Mouse (Mus musculus) gastrocnemius, adult 2 months (tissue): ENCODE results near the gene Dnlz. TPM values are rescaled to one million over a fixed set of nuclear protein-coding genes. Genes with fewer than 3 reads are reported as not detected.
A peak's percentile ranks its signal among the peaks of the same experiment; 100 is the strongest.

Experiments
- DNase-seq: peaks from one replicate; pipeline ENCODE4 v3.0.0; 2022
- H3K27ac ChIP-seq: fragments of 200-600 bp; 2 replicates; pipeline ENCODE4 v1.8.1; 2022; ENCODE audit warnings: mild to moderate bottlenecking
- H3K4me3 ChIP-seq: fragments of 200-600 bp; 2 replicates; pipeline ENCODE4 v1.8.1; 2022; ENCODE audit warnings: mild to moderate bottlenecking, moderate library complexity
- CTCF ChIP-seq: fragments of 200-600 bp; IDR thresholded peaks from 2 replicates; pipeline ENCODE4 v1.8.1; 2022; ENCODE audit warnings: antibody characterized with exemption, mild to moderate bottlenecking, moderate library complexity
- intact Hi-C: fragments of 180-260 bp; cut with DNase I; formaldehyde crosslinking; loops from one replicate; pipeline ENCODE4 v1.15.1; 2025
- total RNA-seq, 2 experiments: library from RNA; stranded (reverse); gene quantifications; 2 replicates each; pipeline ENCODE4 v1.2.3; 2021

Gene Dnlz
- total RNA-seq, 2 experiments from 2014 or later: 18.0 to 22.7 TPM

- TF ChIP-seq CTCF: no peak
- peak; percentile 74 for DNase-seq
- Histone ChIP-seq H3K4me3 (peak overlapping the region; percentile 89), H3K27ac (peak overlapping the region; percentile 93)
- intact Hi-C loops: loop anchor here (5.0 kb wide), 1 partner anchor 36 kb away; the partner anchor contains the start of gene Dnlz
These were observed 35.2 kb downstream of the Dnlz start for GRCm38 (mm10) chr2:26316576-26317246.

- intact Hi-C loops: loop anchor here (5.0 kb wide), 1 partner anchor 36 kb away; the partner anchor contains the start of gene Dnlz
- DNase-seq: peak; percentile 65
- Histone ChIP-seq H3K4me3 (peak overlapping the region; percentile 89), H3K27ac (peak overlapping the region; percentile 93)
- TF ChIP-seq CTCF: no peak
These were observed 36.0 kb downstream of the Dnlz start for GRCm38 (mm10) chr2:26315925-26316311.

- Histone ChIP-seq H3K27ac (peak within 1 kb of the TSS; percentile 93), H3K4me3 (peak within 1 kb of the TSS; percentile 89)
- TF ChIP-seq CTCF: no peak
- intact Hi-C loops: loop anchor here (5.0 kb wide), 1 partner anchor 37 kb away; the partner anchor contains the start of gene Dnlz
- DNase-seq: peak; percentile 90
These were observed 36.6 kb downstream of the Dnlz start, which contains the start of gene Gpsm1 for GRCm38 (mm10) chr2:26315072-26315924. Gpsm1 (plus strand) TSS chr2:26315515.

GRCm38 (mm10) chr2:26314281-26315071 lies 37.4 kb downstream of the Dnlz start:
- intact Hi-C loops: loop anchor here (5.0 kb wide), 1 partner anchor 38 kb away; the partner anchor contains the start of gene Dnlz
- Histone ChIP-seq H3K27ac (peak overlapping the region; percentile 93), H3K4me3 (peak overlapping the region; percentile 89)
- DNase-seq: peak; percentile 80
- TF ChIP-seq CTCF: no peak

GRCm38 (mm10) chr2:26313394-26313793 lies 38.5 kb downstream of the Dnlz start:
- intact Hi-C loops: no loop called here
- H3K27ac ChIP-seq: peak overlapping the region; percentile 93; the same call in 1 of the 2 replicates
- H3K4me3 ChIP-seq: no peak overlapping the region
- DNase-seq: no peak
- TF ChIP-seq CTCF: no peak

GRCm38 (mm10) chr2:26312812-26313211 lies 39.1 kb downstream of the Dnlz start:
- DNase-seq: no peak
- intact Hi-C loops: no loop called here
- peak; percentile 8; the same call in 1 of the 2 replicates for TF ChIP-seq CTCF
- Histone ChIP-seq H3K27ac (no peak overlapping the region), H3K4me3 (no peak overlapping the region)

GRCm38 (mm10) chr2:26311936-26312335 lies 40.0 kb downstream of the Dnlz start:
- H3K27ac ChIP-seq: no peak overlapping the region
- no peak for DNase-seq
- intact Hi-C loops: no loop called here
- no peak overlapping the region for H3K4me3 ChIP-seq
- no peak for TF ChIP-seq CTCF

GRCm38 (mm10) chr2:26309739-26310138 lies 42.2 kb downstream of the Dnlz start:
- no peak for TF ChIP-seq CTCF
- Histone ChIP-seq H3K27ac (peak overlapping the region; percentile 63), H3K4me3 (no peak overlapping the region)
- intact Hi-C loops: no loop called here
- DNase-seq: peak; percentile 45

- TF ChIP-seq CTCF: no peak
- H3K27ac ChIP-seq: no peak overlapping the region
- intact Hi-C loops: no loop called here
- DNase-seq: no peak
- no peak overlapping the region for H3K4me3 ChIP-seq
These were observed 45.2 kb downstream of the Dnlz start for GRCm38 (mm10) chr2:26306702-26307101.

- intact Hi-C loops: no loop called here
- Histone ChIP-seq H3K4me3 (no peak overlapping the region), H3K27ac (no peak overlapping the region)
- TF ChIP-seq CTCF: no peak
- DNase-seq: no peak
These were observed 46.4 kb downstream of the Dnlz start for GRCm38 (mm10) chr2:26305555-26305954.

- Histone ChIP-seq H3K27ac (no peak overlapping the region), H3K4me3 (no peak overlapping the region)
- no peak for TF ChIP-seq CTCF
- DNase-seq: no peak
- intact Hi-C loops: no loop called here
These were observed 47.2 kb downstream of the Dnlz start for GRCm38 (mm10) chr2:26304711-26305110.

GRCm38 (mm10) chr2:26302005-26302503 lies 49.9 kb downstream of the Dnlz start:
- no peak for DNase-seq
- intact Hi-C loops: no loop called here
- Histone ChIP-seq H3K27ac (no peak overlapping the region), H3K4me3 (no peak overlapping the region)
- no peak for TF ChIP-seq CTCF
